Mouse (Mus musculus) spleen, adult 2 months (tissue): ENCODE data around the gene Zhx3.

Experiments
- CTCF ChIP-seq: fragments of 200-500 bp; IDR thresholded peaks from 2 replicates; pipeline ENCODE4 v1.5.1; 2011; ENCODE audit warnings: mild to moderate bottlenecking, inconsistent platforms; ENCODE audit not compliant: insufficient read depth, insufficient read length, insufficient replicate concordance; ENCODE audit errors: extremely low read depth
- POLR2A ChIP-seq: fragments of 200-500 bp; IDR thresholded peaks from 2 replicates; pipeline ENCODE4 v1.6.1; 2011; ENCODE audit warnings: low read depth, low read length, inconsistent platforms

DNA sequence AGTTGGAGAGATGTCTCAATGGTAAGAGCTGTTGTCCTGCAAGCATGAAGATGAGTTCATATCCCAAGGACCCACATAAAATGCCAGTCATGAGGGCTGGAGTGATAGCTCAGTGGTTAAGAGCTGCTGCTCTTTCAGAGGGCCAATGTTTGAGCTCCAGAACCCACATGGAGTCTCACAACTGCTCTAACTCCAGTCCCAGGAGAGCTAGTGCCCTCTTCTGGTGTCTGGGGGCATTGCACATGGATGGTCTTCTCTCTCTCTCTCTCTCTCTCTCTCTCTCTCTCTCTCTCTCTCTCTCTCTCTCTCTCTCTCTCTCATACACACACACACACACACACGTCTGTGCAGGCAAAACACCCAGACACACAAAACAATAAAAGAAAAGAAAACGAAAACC lies 12.0 kb upstream of the Zhx3 start:
- TF ChIP-seq CTCF (peak; percentile 54; the same call in 1 of the 2 replicates), POLR2A (no peak)
